Mouse (Mus musculus): ENCODE measurements at regions not wholly inside any gene's neighbourhood (a gene's known extent, or its start where the extent isn't known, plus 50 kb on each side); places are given as distances from the start of the nearest gene placed in this dataset.

GRCm38 (mm10) chr5:29137481-29137880, 58.3 kb upstream of the Rnf32 start:
- Histone ChIP-seq H3K79me2 (ENCODE audit: control insufficient read depth, insufficient read depth, low read length, poor library complexity) (no peaks in the 10 kb centered on the region), H3K4me3 (ENCODE audit: control insufficient read depth in 1 of 2, insufficient read depth in 1 of 2, low read depth in 2 of 2, low read length in 2 of 2) (no peak overlapping the region), H3K9me3 (replicated peaks; ENCODE audit: insufficient read depth, low read length) (no peaks in the 10 kb centered on the region), H3K9ac (ENCODE audit: control insufficient read depth, low read depth, low read length, poor library complexity, severe bottlenecking) (no peak overlapping the region), H3K27ac (ENCODE audit: control insufficient read depth, low read depth, low read length) (no peak overlapping the region), H3K36me3 (ENCODE audit: control insufficient read depth in 1 of 2, insufficient read depth in 2 of 2, low read length in 2 of 2) (no peaks in the 10 kb centered on the region), H3K4me1 (ENCODE audit: control insufficient read depth in 1 of 2, insufficient read depth in 2 of 2, low read length in 2 of 2) (no peaks in the 10 kb centered on the region), H3K27me3 (ENCODE audit: control insufficient read depth in 1 of 2, insufficient read depth in 2 of 2, low read length in 2 of 2) (no peaks in the 10 kb centered on the region)
- DNase-seq (ENCODE audit: low read depth, low spot score): no peak
- TF ChIP-seq USF2 (IDR thresholded peaks at IDR 0.05; ENCODE audit: borderline replicate concordance in 1 of 2, insufficient read depth in 1 of 2, low read depth in 1 of 2, low read length in 2 of 2) (no peak), ETS1 (IDR thresholded peaks at IDR 0.05; ENCODE audit: low read depth, low read length) (no peak), TAL1 (IDR thresholded peaks at IDR 0.05; ENCODE audit: low read length) (no peak), TBP (IDR thresholded peaks at IDR 0.05; ENCODE audit: low read depth, low read length) (no peak)

DNA sequence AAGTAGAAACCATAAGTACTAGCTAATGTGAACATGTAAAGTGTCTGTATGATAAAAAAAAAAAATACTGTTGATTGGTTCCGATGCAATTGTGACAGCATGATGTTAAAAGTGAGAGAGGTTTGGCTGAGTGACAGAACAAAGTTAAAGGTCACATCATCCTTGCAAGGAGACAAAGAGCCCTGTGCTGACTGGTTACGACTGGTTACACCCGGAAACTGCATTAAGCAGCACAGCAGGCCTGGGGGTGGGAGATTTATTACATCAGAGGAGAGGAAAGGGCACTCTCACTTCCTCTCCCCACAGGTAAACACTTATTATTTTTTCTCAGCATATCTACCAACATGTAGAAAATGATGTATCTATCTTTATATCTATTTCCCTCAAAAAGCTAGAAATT, 63.5 kb upstream of the Rnf32 start:
- TF ChIP-seq POLR2AphosphoS2 (IDR thresholded peaks at IDR 0.05; ENCODE audit: low read length) (no peak), E2F4 (IDR thresholded peaks at IDR 0.05; ENCODE audit: borderline replicate concordance, low read depth, low read length) (no peak), TAL1 (IDR thresholded peaks at IDR 0.05; ENCODE audit: low read length) (no peak), GATA1 (IDR thresholded peaks at IDR 0.05; ENCODE audit: low read depth, low read length) (no peak), RAD21 (IDR thresholded peaks at IDR 0.05; ENCODE audit: low read depth, low read length) (no peak), MEF2A (IDR thresholded peaks at IDR 0.05; ENCODE audit: extremely low read depth, insufficient replicate concordance, low read depth, low read length, poor library complexity, severe bottlenecking) (no peak), EP300 (IDR thresholded peaks at IDR 0.05; ENCODE audit: low read depth in 1 of 2, low read length in 2 of 2) (no peak), ZC3H11A (IDR thresholded peaks at IDR 0.05; ENCODE audit: low read depth, low read length) (no peak), TBP (IDR thresholded peaks at IDR 0.05; ENCODE audit: low read depth, low read length) (no peak), MYC (IDR thresholded peaks at IDR 0.05; ENCODE audit: low read depth, low read length) (no peak), MAZ (IDR thresholded peaks at IDR 0.05; ENCODE audit: low read depth, low read length) (no peak), TCF12 (IDR thresholded peaks at IDR 0.05; ENCODE audit: low read depth, low read length) (no peak), POLR2AphosphoS5 (IDR thresholded peaks at IDR 0.05; ENCODE audit: borderline replicate concordance, low read depth, low read length) (no peak), JUND (IDR thresholded peaks at IDR 0.05; ENCODE audit: low read depth, low read length) (no peak), GABPA (IDR thresholded peaks at IDR 0.05; ENCODE audit: low read depth, low read length) (no peak), USF1 (IDR thresholded peaks at IDR 0.05; ENCODE audit: low read depth, low read length) (no peak), MAFK (IDR thresholded peaks at IDR 0.05; ENCODE audit: borderline replicate concordance, low read depth, low read length) (no peak), ZKSCAN1 (IDR thresholded peaks at IDR 0.05; ENCODE audit: low read depth, low read length) (no peak), NELFE (IDR thresholded peaks at IDR 0.05; ENCODE audit: low read depth, low read length) (no peak)
- no peaks in the 10 kb centered on the region for H3K27me3 ChIP-seq (ENCODE audit: control insufficient read depth in 1 of 2, insufficient read depth in 2 of 2, low read length in 2 of 2)
- no peak overlapping the region for H3K9ac ChIP-seq (ENCODE audit: control insufficient read depth, low read depth, low read length, poor library complexity, severe bottlenecking)
- no peaks in the 10 kb centered on the region for H3K4me1 ChIP-seq (ENCODE audit: control insufficient read depth in 1 of 2, insufficient read depth in 2 of 2, low read length in 2 of 2)
- no peak overlapping the region for H3K27ac ChIP-seq (ENCODE audit: control insufficient read depth, low read depth, low read length)
- H3K9me3 ChIP-seq (replicated peaks; ENCODE audit: insufficient read depth, low read length): no peaks in the 10 kb centered on the region
- DNase-seq (ENCODE audit: low read depth, low spot score): no peak
- H3K79me2 ChIP-seq (ENCODE audit: control insufficient read depth, insufficient read depth, low read length, poor library complexity): no peaks in the 10 kb centered on the region
- H3K4me3 ChIP-seq (ENCODE audit: control insufficient read depth in 1 of 2, insufficient read depth in 1 of 2, low read depth in 2 of 2, low read length in 2 of 2): no peak overlapping the region
- no peaks in the 10 kb centered on the region for H3K36me3 ChIP-seq (ENCODE audit: control insufficient read depth in 1 of 2, insufficient read depth in 2 of 2, low read length in 2 of 2)

All from MEL (cell line).